Mouse (Mus musculus) kidney, embryonic 16.5 days (tissue): ENCODE data around the gene Rpl36-ps4. TPM values are rescaled to one million over a fixed set of nuclear protein-coding genes. Genes with fewer than 3 reads are reported as not detected.
A peak's percentile ranks its signal among the peaks of the same experiment; 100 is the strongest.

Experiments used
- ATAC-seq: fragments of 200-750 bp; cut with Nextera tagmentation; 2 replicates; pipeline ENCODE4 v1.8.0; 2017; ENCODE audit warnings: moderate TSS enrichment; ENCODE audit not compliant: low FRiP score, low TSS enrichment
- H3K27ac ChIP-seq: fragments of 300-500 bp; sonication (generic); 2 replicates; pipeline ENCODE4 v1.5.1; 2014; ENCODE audit warnings: low read length
- H3K27me3 ChIP-seq: fragments of 300-500 bp; sonication (generic); 2 replicates; pipeline ENCODE4 v1.6.1; 2014; ENCODE audit warnings: low read length, control low read depth, mixed read lengths; ENCODE audit not compliant: insufficient read depth
- H3K36me3 ChIP-seq: fragments of 300-500 bp; sonication (generic); 2 replicates; pipeline ENCODE4 v1.6.1; 2014; ENCODE audit warnings: low read length, control low read depth, mixed read lengths; ENCODE audit not compliant: insufficient read depth
- H3K4me1 ChIP-seq: fragments of 300-500 bp; sonication (generic); 2 replicates; pipeline ENCODE4 v1.6.1; 2014; ENCODE audit warnings: low read length, control low read depth, mixed read lengths; ENCODE audit not compliant: insufficient read depth
- H3K4me2 ChIP-seq: fragments of 300-500 bp; sonication (generic); replicated peaks from 2 replicates; pipeline ENCODE4 v1.6.1; 2014; ENCODE audit warnings: low read depth, low read length
- H3K4me3 ChIP-seq: fragments of 300-500 bp; sonication (generic); 2 replicates; pipeline ENCODE4 v1.5.1; 2014; ENCODE audit warnings: mild to moderate bottlenecking, low read length
- H3K9ac ChIP-seq: fragments of 300-500 bp; sonication (generic); replicated peaks from 2 replicates; pipeline ENCODE4 v1.6.1; 2014; ENCODE audit warnings: low read length
- H3K9me3 ChIP-seq: fragments of 300-500 bp; sonication (generic); 2 replicates; pipeline ENCODE4 v1.6.1; 2016; ENCODE audit warnings: low read length, control low read depth
- WGBS: fragments of 180-500 bp; shearing (Covaris S2); extraction: QIAGEN DNeasy Blood & Tissue Kit; methylation state at CpG from one replicate; pipeline ENCODE4 v1.1.7; 2014; 5-methylcytosine and 5-hydroxymethylcytosine counted together
- polyA plus RNA-seq: library from polyadenylated mRNA; unstranded; fragments of >200 nt; fragmentation: Nextera tagmentation; extraction: Ambion mirVana; gene quantifications from 2 replicates; pipeline ENCODE4 v1.2.1, GENCODE M21; 2015

Rpl36-ps4 gene
- polyA plus RNA-seq, 1 experiment from 2014 or later = not detected

DNA sequence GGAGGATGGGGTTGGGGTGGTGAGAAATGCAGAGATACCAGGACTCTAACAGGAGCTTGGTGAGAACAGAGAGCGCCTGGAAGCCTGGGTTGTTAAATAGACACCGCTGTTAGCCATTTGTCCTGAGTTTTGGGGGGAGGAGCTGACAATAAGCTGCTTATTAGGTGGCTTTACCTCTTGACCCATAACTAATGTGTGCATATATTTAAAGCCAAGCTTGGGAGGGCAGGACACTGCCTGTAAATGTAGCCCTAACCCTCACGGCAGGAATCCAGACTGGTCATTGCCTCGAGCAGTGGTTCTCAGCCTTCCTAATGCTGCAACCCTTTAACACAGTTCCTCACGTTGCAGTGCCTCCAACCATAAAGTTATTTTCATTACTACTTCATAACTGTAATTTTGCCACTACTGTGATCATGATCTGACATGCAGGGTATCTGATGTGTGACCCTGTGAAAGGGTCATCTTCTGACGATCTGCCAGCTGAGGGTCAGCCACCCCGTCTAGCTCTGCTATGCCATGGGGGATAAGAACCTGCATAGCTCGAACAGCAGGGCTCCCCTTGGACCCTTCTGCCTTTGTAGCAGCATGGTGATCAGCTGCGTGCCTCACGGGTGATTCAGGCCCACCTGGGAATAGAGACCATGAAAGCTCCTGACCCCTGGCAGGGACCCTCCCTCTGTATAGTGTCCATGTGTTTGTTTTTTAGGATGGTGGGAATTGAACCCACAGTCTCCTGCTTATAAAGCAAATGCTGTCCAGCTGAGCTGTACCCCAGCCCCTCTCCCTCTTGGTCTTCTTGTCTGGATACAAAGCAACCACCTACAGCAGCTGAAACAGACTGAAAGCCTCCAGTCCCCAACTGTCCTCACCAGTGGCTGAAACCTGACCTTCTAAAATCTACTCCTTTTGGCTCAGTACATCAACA is 42.0 kb upstream of the Rpl36-ps4 start:
- Histone ChIP-seq H3K9me3 (no peaks in the 10 kb centered on the region), H3K27ac (0 out of 2 replicates have a peak overlapping the region, but pooled peaks have one; percentile 9), H3K4me2 (no peak overlapping the region), H3K4me1 (peaks cover 18% of the 10 kb centered on the region), H3K27me3 (no peaks in the 10 kb centered on the region), H3K9ac (no peak overlapping the region), H3K36me3 (no peaks in the 10 kb centered on the region), H3K4me3 (no peak overlapping the region)
- ATAC-seq = no peak
- 69% methylated on average over 10 of the region's 10 CpGs for WGBS

DNA sequence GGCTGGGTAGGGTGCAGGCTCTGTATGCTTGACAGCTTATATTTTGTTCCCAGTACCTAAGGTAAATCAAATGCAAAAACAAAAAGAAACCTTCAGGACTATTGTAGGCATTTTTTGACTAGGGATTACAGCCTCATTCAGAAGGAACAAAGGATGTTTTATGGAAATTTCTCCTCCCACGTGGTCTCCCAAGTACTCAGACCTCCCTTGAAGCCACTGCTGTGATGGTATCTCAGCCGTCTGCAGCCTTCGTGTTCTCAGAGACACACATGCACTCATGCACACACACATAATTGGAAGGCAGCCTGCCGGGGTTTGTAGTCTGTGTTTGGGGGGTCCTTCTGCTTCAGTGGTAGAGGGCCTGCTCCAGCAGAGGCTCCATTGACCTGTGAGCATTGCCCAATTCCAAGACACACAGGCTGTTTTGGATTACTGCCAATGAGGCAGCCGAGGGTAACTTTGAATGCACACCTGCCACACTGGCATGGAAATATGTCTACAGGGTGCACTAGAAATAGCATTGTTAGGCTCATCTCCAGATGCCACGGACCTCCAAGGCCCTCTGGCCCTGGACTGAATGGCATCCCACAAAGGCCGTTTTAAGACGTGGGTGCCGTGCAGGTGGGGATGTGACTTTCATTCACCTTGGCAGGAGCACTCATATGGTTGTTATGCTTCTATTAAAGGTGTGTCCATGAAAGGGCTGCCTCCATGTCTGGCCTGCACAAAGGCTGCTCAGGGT is 41.1 kb upstream of the Rpl36-ps4 start:
- Histone ChIP-seq H3K4me1 (peaks cover 18% of the 10 kb centered on the region), H3K36me3 (no peaks in the 10 kb centered on the region), H3K9ac (no peak overlapping the region), H3K27me3 (no peaks in the 10 kb centered on the region), H3K4me2 (no peak overlapping the region), H3K9me3 (no peaks in the 10 kb centered on the region), H3K27ac (peak overlapping the region; percentile 10; the same call in 1 of the 2 replicates), H3K4me3 (no peak overlapping the region)
- peak; percentile 46; the same call in 1 of the 2 replicates for ATAC-seq
- 65% methylated on average over 9 of the region's 9 CpGs for WGBS

GRCm38 (mm10) chr17:87882594-87882993 is 38.2 kb upstream of the Rpl36-ps4 start:
- WGBS = 50% methylated on average over 1 of the region's 1 CpGs
- peak; percentile 69; the same call in 1 of the 2 replicates for ATAC-seq
- H3K36me3 ChIP-seq = no peaks in the 10 kb centered on the region
- no peaks in the 10 kb centered on the region for H3K27me3 ChIP-seq
- peaks cover 11% of the 10 kb centered on the region for H3K4me1 ChIP-seq
- H3K9ac ChIP-seq = no peak overlapping the region
- no peak overlapping the region for H3K4me3 ChIP-seq
- no peaks in the 10 kb centered on the region for H3K9me3 ChIP-seq
- no peak overlapping the region for H3K4me2 ChIP-seq
- no peak overlapping the region for H3K27ac ChIP-seq

DNA sequence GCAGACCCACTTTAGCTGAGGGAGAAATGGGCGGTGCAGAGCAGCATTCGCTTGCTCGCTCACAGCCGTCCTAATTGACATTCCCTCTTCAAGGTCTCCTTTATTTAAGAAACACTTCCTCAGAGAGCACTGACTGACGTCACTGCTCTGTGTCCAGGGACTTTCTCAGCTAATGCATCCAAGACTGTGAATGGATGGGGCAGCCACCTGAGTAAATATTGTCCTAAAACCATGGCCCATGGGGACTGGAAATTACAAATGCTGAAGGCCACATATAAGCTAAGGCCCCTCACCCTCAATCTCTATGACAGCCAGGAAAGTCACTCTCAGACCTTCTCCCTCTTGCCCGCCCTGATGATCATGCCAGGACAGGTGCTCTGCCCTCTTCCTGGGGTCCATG is 23.6 kb upstream of the Rpl36-ps4 start:
- no peaks in the 10 kb centered on the region for H3K4me1 ChIP-seq
- WGBS = 62% methylated on average over 6 of the region's 6 CpGs
- H3K9me3 ChIP-seq = peaks cover 5% of the 10 kb centered on the region
- H3K9ac ChIP-seq = no peak overlapping the region
- H3K27ac ChIP-seq = no peak overlapping the region
- no peak overlapping the region for H3K4me3 ChIP-seq
- H3K27me3 ChIP-seq = no peaks in the 10 kb centered on the region
- no peak for ATAC-seq
- no peaks in the 10 kb centered on the region for H3K36me3 ChIP-seq
- H3K4me2 ChIP-seq = no peak overlapping the region

DNA sequence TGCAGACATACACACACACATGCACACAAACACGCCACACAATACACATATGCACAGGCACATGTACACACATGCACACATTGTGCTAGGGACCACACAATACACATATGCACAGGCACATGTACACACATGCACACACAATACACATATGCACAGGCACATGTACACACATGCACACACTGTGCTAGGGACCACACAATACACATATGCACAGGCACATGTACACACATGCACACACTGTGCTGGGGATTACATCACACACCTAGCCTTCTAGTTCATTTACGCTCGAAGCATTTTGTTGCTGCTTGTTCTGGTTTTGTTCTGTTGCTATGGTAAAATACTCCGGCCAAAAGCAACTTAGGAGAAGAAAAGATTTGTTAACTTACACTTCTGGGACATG is 20.1 kb upstream of the Rpl36-ps4 start:
- no peak overlapping the region for H3K27ac ChIP-seq
- no peaks in the 10 kb centered on the region for H3K36me3 ChIP-seq
- H3K4me2 ChIP-seq = no peak overlapping the region
- peak; percentile 39; the same call in 1 of the 2 replicates for ATAC-seq
- no peak overlapping the region for H3K9ac ChIP-seq
- no peaks in the 10 kb centered on the region for H3K4me1 ChIP-seq
- no peak overlapping the region for H3K4me3 ChIP-seq
- peaks cover 4% of the 10 kb centered on the region for H3K9me3 ChIP-seq
- H3K27me3 ChIP-seq = no peaks in the 10 kb centered on the region
- 66% methylated on average over 4 of the region's 4 CpGs for WGBS

- Histone ChIP-seq H3K9me3 (no peaks in the 10 kb centered on the region), H3K27ac (no peak overlapping the region), H3K27me3 (no peaks in the 10 kb centered on the region), H3K9ac (no peak overlapping the region), H3K4me1 (no peaks in the 10 kb centered on the region), H3K36me3 (no peaks in the 10 kb centered on the region), H3K4me2 (no peak overlapping the region), H3K4me3 (no peak overlapping the region)
- 30% methylated on average over 7 of the region's 7 CpGs for WGBS
- ATAC-seq = no peak
These were observed 19.6 kb upstream of the Rpl36-ps4 start for GRCm38 (mm10) chr17:87901163-87901562.

DNA sequence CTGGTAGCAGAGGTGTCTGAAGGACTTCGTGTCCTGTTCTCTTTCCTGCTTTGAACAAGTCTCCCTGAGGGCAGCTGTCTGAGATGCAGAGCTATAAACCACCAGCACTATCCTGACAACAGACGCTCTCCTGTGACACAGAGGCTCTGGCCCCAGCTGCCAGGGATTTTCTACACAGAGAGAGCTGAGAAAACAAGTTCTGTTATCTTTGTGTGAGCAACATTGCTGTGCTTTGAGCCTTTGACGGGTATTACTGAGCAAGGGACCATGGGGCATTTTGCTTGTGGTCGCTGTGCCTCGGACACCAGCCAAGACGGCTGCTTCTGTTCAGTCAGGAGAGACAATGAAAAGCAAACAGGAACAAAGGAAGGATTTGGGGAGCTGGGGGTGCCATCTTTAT is 17.6 kb upstream of the Rpl36-ps4 start:
- Histone ChIP-seq H3K9ac (no peak overlapping the region), H3K4me3 (no peak overlapping the region), H3K4me2 (no peak overlapping the region), H3K27ac (no peak overlapping the region), H3K36me3 (no peaks in the 10 kb centered on the region), H3K4me1 (no peaks in the 10 kb centered on the region), H3K27me3 (no peaks in the 10 kb centered on the region), H3K9me3 (no peaks in the 10 kb centered on the region)
- WGBS = 16% methylated on average over 6 of the region's 6 CpGs
- no peak for ATAC-seq

DNA sequence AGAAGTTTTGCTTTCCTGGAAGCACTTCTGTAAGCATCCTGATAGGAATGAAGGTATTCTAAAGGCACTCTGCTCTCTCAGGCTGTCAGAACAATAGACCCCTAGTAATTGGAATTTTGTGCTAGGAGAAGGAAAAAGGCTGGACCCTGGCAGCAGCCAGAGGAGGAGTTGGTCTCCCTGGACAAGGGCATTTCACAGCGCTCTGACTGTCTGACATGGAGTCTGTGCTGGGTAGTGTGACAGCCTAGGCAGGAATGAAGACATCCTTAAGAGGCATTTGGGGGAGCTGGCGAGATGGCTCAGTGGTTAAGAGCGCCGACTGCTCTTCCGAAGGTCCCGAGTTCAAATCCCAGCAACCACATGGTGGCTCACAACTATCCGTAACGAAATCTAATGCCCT is 17.1 kb upstream of the Rpl36-ps4 start:
- Histone ChIP-seq H3K36me3 (no peaks in the 10 kb centered on the region), H3K27me3 (no peaks in the 10 kb centered on the region), H3K27ac (no peak overlapping the region), H3K4me3 (no peak overlapping the region), H3K9me3 (no peaks in the 10 kb centered on the region), H3K4me2 (no peak overlapping the region), H3K9ac (no peak overlapping the region), H3K4me1 (no peaks in the 10 kb centered on the region)
- 83% methylated on average over 8 of the region's 8 CpGs for WGBS
- no peak for ATAC-seq

GRCm38 (mm10) chr17:87915386-87915785 is 5.4 kb upstream of the Rpl36-ps4 start:
- H3K36me3 ChIP-seq = no peaks in the 10 kb centered on the region
- peaks cover 7% of the 10 kb centered on the region; the same call in 1 of the 2 replicates for H3K9me3 ChIP-seq
- no peak overlapping the region for H3K4me2 ChIP-seq
- H3K27ac ChIP-seq = no peak overlapping the region
- H3K9ac ChIP-seq = no peak overlapping the region
- H3K27me3 ChIP-seq = no peaks in the 10 kb centered on the region
- 76% methylated on average over 3 of the region's 3 CpGs for WGBS
- no peaks in the 10 kb centered on the region for H3K4me1 ChIP-seq
- no peak overlapping the region for H3K4me3 ChIP-seq
- ATAC-seq = no peak
